Mouse (Mus musculus) small intestine, adult 2 months (tissue): ENCODE data around the gene Kctd15.

Experiments
- CTCF ChIP-seq: fragments of 200-500 bp; IDR thresholded peaks from 2 replicates; pipeline ENCODE4 v1.5.1; 2012; ENCODE audit warnings: low read depth, mild to moderate bottlenecking, control low read depth, inconsistent platforms, low read length, moderate library complexity, mixed read lengths; ENCODE audit not compliant: insufficient replicate concordance, insufficient read length; ENCODE audit errors: extremely low read depth
- POLR2A ChIP-seq: fragments of 200-500 bp; IDR thresholded peaks from 2 replicates; pipeline ENCODE4 v1.6.1; 2012; ENCODE audit warnings: low read depth, mild to moderate bottlenecking, control low read depth, inconsistent platforms, low read length, moderate library complexity

DNA sequence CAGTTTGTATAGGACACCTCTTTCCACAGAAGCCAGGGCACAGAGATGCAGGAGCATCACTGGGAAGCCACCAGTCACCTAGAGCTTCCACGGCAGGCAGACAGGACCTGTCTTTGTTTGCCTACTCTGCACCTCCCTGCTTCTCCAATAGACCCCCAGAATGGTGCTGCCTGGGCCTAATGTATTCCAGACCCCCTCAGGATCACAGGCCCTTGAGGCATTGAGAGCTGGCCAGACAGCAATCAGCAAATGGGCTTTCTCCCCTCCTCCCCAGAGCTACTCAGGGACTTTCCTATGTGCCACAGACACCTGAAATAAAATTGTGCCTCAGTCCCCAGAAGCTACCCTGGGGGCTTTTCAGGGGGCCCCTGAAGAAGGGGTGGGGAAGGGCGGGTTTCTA, 5.2 kb downstream of the Kctd15 start:
- TF ChIP-seq CTCF, result no peak
- no peak for TF ChIP-seq POLR2A
